Mouse (Mus musculus): ENCODE measurements around the gene Cacng7.

The Cacng7 gene

GRCm38 (mm10) chr7:3302556-3303275, 30.0 kb upstream of the Cacng7 start:
- no peak for DNase-seq (ENCODE audit: low spot score in 2 of 2)

- no peak for DNase-seq (ENCODE audit: low spot score in 2 of 2)
Measured at GRCm38 (mm10) chr7:3303276-3303781, 29.4 kb upstream of the Cacng7 start.

GRCm38 (mm10) chr7:3303789-3304188, 29.0 kb upstream of the Cacng7 start:
- DNase-seq (ENCODE audit: low spot score in 2 of 2): no peak

- no peak for DNase-seq (ENCODE audit: low spot score in 2 of 2)
Measured at GRCm38 (mm10) chr7:3304298-3304697, 28.5 kb upstream of the Cacng7 start.

- DNase-seq (ENCODE audit: low spot score in 2 of 2): no peak
Measured at GRCm38 (mm10) chr7:3306400-3306799, 26.4 kb upstream of the Cacng7 start.

- no peak for DNase-seq (ENCODE audit: low spot score in 2 of 2)
Measured at GRCm38 (mm10) chr7:3308646-3309045, 24.1 kb upstream of the Cacng7 start.

- DNase-seq (ENCODE audit: low spot score in 2 of 2): no peak
Measured at GRCm38 (mm10) chr7:3310233-3310632, 22.5 kb upstream of the Cacng7 start.

- DNase-seq (ENCODE audit: low spot score in 2 of 2): no peak
Measured at GRCm38 (mm10) chr7:3313571-3313970, 19.2 kb upstream of the Cacng7 start.

- DNase-seq (ENCODE audit: low spot score in 2 of 2): no peak
Measured at GRCm38 (mm10) chr7:3314121-3314520, 18.6 kb upstream of the Cacng7 start.

- DNase-seq (ENCODE audit: low spot score in 2 of 2): no peak
Measured at GRCm38 (mm10) chr7:3317704-3318103, 15.1 kb upstream of the Cacng7 start.

- no peak for DNase-seq (ENCODE audit: low spot score in 2 of 2)
Measured at GRCm38 (mm10) chr7:3320856-3321255, 11.9 kb upstream of the Cacng7 start.

- no peak for DNase-seq (ENCODE audit: low spot score in 2 of 2)
Measured at GRCm38 (mm10) chr7:3323826-3324225, 8.9 kb upstream of the Cacng7 start.

GRCm38 (mm10) chr7:3327961-3328360, 4.8 kb upstream of the Cacng7 start:
- DNase-seq (ENCODE audit: low spot score in 2 of 2): no peak

- peak; percentile 62 to 76 for DNase-seq (ENCODE audit: low spot score in 2 of 2)
Measured at GRCm38 (mm10) chr7:3329776-3330546, 2.8 kb upstream of the Cacng7 start.

- no peak for DNase-seq (ENCODE audit: low spot score in 2 of 2)
Measured at GRCm38 (mm10) chr7:3331171-3331570, 1.6 kb upstream of the Cacng7 start.

- peak in 1 of 2 experiments; percentile 24 for DNase-seq (ENCODE audit: low spot score in 2 of 2)
Measured at GRCm38 (mm10) chr7:3331581-3332223, 1.1 kb upstream of the Cacng7 start.

- DNase-seq (ENCODE audit: low spot score in 2 of 2): no peak
Measured at GRCm38 (mm10) chr7:3332224-3332615, 535 bp upstream of the Cacng7 start.

- DNase-seq (ENCODE audit: low spot score in 2 of 2): no peak
Measured at GRCm38 (mm10) chr7:3333542-3333941, 787 bp downstream of the Cacng7 start.

GRCm38 (mm10) chr7:3336412-3336811, 3.7 kb downstream of the Cacng7 start:
- DNase-seq (ENCODE audit: low spot score in 2 of 2): no peak

- no peak for DNase-seq (ENCODE audit: low spot score in 2 of 2)
Measured at GRCm38 (mm10) chr7:3338286-3338935, 5.7 kb downstream of the Cacng7 start.

- no peak for DNase-seq (ENCODE audit: low spot score in 2 of 2)
Measured at GRCm38 (mm10) chr7:3339010-3339409, 6.3 kb downstream of the Cacng7 start.

GRCm38 (mm10) chr7:3343861-3344260, 11.1 kb downstream of the Cacng7 start:
- no peak for DNase-seq (ENCODE audit: low spot score in 2 of 2)

Data from urinary bladder, postnatal 36 days (tissue).